Mouse (Mus musculus) retina, adult 2 months (tissue): ENCODE data around the gene Akain1.

Experiments used
- DNase-seq: peaks from one replicate; pipeline ENCODE4 v3.0.0-alpha.2; 2012; ENCODE audit warnings: low read depth, low spot score

Gene Akain1

DNA sequence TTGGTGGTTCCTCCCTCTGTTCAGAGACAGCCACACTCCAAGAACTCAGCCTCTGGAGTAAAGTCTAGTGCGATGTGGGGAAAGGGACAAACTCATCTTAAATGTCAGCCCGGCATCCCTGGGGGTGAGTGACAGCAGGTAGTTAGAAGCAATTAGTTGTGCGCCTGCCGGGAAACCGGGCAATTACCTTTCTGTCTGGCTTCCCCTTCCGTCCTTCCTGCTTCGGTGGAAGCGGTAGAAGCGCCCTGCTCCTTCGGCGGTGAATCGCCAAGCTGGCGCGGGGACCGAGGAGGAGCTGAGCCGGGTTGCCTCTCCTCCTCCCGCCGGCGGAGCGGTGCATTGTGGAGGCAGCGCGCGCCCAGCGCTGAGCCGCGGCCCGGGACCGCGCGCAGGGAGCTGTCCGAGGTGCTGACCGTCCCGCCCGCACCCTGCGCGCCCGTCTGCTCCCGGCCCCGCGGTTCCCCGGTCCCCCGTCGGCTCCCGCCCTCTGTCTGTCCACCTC lies at the start of gene Akain1:
TSS of gene Akain1 (plus strand) at position 337 of the 502 bp plus-strand sequence.
- DNase-seq: no peak

DNA sequence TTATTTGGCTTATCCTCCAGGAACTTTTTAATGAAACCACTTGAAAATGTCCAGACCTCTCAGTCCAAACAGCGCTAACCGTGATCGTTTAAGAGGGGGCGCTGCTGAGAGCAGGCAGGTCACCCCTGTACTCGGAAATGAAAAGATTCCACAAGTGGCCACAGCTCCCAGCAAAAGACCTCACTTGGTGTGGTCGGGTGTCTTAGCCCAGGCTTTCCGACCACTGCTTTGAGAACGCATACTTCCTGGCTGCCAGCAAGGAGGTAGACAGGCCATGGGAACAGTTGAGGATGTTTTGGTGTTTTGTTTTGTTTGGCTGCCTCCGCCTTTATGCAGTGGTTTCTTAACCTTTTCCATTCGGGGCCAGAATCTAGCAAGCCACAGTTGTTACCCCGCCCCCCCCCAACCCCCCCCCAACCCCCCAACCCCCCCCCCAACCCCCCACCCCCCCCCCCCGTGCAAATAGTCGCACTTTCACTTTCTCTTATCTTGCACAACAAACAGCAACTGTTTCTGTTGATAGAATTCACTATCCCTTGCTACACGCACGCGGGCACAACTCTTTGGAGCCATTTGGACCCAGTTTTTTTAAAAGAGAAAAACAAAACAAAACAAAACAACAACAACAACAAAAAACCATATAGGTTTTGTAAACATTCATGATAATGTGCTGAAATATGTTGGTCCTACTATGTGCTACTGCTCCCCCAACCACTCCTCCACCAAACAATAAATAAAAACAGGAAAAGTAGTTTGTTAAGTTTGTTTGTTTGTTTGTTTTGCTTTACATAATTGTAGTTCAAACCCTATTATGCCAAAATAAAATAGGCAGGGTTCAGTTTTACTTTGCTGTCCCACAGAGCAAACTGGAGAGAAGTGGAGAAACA lies 42.7 kb upstream of the Akain1 start:
- no peak for DNase-seq

DNA sequence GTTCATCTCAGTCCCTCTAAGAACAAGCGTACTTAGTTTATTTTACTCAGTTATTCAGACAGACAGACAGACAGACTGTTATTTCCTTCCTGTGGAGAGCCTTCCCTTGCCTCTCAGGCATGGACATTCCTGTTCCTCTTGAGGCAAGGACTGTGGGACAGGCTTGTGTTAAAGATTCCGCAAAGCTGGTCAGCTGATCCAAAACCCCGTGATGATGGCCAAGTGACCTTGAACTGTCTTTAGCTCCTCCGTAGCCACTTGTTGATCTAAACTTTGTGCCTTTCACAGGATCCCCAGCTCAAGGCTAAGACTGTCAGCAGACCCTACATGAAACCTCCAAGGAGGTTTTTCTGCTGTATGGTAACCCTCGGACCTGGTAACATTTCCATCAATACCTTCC lies 42.0 kb upstream of the Akain1 start:
- no peak for DNase-seq

DNA sequence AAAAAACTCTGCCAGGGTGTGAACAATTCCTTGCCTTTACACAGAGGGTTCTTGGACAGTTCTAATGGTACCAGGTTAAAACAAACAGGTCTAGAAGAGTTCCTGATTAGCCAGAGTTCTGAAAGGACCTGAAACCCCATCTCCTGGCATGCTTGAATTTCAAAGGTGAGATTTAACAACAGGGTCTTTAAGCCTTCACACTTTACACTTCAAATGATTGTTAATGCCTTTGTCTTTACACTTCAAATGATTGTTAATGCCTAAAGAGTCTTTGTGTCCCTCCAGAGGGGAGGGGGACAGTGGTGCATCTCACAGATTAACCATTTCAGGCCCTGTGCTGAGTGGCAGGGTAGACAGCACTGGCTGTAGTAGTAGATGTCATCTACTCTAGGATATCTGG lies 41.0 kb upstream of the Akain1 start:
- DNase-seq: no peak

DNA sequence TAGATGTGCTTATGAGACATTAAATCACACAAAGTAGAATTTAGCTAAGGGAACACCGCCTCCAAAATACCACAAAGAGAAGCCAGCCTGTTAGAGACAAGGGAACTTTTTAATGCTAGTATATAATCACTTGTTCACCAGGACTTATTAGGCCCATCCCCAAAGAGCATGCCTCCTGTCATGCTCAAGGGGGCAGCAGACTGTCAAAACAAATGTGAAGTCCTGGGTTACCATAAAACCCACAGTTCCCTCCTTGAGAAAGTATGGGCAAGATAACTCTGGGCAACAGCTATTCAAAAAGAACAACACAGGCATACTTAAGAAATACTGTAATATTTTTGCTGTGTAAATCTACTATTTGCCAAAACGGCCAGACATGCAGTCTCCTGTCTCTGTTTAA lies 38.0 kb upstream of the Akain1 start:
- no peak for DNase-seq

DNA sequence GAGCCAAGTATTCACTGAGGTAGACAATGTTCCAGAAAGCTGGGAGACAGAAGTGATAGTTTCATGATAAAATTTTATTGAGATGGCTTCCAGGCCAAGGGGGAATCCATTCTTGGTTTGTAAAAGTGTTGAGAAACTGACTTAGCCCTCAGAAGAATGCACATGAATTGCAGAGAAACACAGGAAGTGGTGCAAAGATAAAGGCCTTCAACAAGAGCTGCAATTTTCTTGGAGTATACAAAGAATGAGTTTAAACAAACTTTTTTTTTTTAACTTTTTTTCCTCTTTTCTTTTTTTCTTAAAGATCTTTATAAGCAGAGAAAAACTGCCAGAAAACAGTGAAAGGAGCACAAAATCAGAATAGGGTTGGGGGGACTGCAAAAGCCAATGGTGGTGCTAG lies 23.0 kb upstream of the Akain1 start:
- no peak for DNase-seq

DNA sequence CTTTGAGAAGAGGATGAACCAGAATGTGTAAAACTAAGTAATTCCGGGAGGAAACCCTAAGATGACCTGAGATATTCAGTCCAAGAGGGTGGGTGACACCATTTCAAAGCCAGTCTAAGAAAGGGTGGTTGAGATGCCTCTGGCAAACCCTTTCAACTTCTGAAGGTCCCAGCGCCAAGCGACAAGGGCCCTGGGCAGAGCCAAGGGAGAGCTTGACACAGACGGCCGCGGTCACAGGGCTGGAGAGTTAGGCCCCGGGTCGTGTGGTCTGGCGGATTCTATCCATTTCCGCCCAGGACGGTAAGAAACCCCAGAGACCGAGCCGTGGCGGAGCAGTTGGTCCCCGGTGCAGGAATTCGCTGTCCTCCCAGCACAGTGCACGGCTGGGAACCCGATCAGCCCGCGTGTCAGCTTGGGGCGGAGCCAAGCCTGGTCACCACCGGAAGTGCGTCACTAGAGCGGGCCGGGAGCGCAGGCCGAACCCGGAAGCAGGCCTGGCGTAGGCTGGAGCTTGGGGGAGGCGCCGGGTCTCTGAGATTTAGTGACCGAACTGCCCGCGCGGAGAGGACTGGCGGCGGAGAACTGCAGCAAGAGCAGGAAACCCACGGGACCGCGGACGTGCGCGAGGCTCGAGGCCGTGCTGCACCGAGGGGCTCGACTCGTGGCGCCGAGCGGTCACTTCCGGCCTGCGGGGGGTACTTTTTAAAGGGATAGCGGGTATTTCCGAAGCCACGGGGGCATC lies 22.0 kb upstream of the Akain1 start:
- DNase-seq: peak; percentile 91

DNA sequence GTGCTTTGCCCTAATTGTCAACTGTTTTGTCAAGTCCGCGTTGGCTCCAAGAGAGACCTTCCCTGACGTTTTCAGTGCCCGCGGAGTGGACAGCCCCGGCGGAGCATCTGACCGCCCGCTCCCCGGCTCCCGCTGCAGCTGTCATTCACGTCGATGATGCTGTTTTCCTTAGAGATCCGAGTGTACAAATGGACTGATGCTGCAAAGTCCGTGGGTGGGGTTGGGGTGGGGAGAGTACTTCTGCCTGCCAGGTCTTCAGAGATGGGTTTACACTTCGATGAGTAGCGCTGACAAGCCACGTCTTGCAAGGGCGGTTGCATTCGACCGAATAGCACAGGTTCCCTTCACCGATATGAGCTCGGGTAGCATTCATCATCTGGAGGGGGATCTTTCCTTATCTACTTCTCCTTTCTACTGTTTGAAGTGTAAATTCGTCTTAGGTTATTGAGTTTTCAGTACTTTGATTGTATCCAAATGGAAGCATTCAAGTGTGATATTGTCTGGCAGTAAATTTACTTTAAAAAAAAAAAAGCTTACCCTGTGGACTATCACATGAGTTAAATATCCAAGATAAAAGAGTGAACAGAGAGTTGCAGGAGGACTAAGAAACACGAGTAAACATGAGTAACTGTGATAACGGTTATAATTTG lies 21.3 kb upstream of the Akain1 start:
- no peak for DNase-seq

DNA sequence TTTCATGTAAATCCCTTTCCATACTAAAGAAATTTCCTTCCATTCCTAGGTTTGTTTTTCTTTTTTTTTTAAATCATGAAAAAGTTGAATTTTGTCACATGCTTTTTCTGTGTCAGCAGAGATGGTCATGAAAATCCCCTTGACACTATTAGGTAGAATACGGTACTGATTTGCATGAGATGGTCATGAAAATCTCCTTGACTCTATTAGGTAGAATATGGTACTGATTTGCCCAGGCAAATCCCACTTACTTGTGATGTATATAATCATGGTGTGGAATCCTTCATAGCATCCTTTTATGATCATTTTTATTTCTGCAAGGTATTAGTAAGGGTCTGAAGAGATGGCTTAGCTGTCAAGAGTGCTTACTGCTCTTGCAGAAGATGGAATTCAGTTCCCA lies 17.5 kb upstream of the Akain1 start:
- DNase-seq: no peak

DNA sequence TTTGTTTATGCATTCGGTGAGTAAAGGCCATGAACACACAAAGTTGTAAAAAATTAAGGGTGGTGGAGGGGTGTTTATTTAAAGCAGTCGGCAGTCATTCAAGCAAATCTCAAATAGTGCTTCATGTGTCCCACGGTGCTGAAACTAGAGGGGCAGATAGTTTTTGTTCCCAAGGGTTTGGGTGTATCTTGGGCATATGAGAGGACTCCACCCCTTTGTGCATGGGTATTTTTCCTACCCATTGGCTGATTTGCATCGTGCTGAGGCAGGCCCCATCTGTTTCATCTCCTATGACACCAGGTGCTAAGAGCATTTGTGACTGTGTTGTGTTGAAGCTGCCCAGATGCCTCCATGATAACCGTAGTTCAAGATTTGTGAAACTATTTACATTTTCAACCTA lies 1.3 kb upstream of the Akain1 start:
- no peak for DNase-seq

DNA sequence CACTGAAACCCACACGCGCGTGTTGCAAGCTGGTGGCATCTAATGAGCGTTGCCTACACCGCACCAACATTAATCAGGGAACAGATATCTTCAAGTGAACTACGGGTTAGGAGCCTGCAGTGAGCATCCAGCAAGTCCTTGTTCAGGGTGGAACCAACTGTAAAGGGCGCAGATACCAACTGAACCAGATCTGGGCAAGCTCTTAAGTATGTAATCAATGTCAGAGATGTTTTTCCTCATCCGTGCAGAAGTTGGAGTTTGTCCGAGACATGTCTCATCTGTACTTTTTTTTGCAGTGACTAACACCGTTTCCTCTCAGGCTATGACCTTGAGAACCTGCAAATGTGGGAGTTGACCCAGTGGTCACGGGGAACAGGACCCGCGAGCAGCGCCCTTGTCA lies 640 bp upstream of the Akain1 start:
- no peak for DNase-seq

DNA sequence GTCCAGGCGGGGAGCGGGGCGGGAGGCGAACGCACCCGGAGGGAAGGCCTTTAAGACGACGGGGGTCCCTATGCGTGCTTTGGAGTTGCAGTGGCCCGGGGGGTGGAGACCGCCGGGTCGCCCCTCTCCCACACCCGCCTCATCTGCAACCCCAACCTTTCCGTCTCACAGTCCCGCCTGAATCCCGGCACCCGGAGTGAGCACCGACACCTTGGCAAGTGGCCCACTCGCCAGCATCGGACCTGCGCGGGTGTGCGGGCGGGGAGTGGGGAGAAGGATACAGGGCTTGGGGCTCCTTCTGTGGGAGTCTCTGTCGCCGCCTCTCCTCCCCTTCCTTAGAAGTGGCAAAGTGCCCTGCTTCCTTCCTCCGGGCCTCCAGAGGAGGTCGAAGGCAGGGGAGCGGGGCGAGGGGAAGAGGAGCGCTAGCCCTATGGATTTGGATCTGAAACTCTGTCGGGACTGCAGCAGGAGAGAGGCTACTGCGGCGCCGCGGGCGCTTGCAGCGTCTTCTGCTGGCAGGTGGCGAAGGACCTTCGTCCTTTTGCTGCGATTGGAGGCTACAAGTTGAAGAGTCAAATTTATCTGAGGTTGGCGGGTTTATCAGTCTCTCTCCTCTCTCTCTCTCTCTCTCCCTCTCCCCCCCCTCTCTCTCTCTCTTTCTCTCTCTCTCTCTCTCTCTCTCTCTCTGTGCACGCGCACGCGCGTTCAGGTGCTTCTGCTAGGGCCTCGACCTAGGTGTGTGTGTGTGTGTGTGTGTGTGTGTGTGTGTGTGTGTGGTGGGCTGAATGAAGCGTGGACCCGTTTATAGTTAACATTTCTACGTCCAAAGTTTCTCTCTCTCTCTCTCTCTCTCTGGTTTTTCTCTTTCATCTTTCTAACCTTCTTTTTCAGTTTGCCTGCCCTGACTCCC lies 700 bp downstream of the Akain1 start:
- no peak for DNase-seq

DNA sequence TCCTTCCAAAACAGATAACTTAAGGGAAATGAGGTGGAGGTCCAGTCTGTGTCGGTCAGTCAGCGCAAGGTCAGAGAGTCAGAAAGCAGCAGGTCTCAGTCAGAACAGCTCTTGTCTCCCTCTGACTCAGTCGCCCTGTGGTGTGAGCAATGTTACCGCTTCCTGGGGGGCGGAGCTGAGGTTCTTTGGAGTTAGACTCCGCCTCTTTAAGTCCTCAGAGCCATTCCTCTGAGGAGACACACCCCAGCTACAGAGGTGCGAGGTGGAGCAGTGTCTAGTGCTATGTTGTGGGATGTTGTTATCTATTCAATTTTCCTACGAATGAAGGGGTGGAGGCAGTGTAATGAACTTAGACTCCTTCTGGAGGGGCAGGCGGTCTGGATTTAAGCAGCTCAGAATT lies 1.9 kb downstream of the Akain1 start:
- no peak for DNase-seq

DNA sequence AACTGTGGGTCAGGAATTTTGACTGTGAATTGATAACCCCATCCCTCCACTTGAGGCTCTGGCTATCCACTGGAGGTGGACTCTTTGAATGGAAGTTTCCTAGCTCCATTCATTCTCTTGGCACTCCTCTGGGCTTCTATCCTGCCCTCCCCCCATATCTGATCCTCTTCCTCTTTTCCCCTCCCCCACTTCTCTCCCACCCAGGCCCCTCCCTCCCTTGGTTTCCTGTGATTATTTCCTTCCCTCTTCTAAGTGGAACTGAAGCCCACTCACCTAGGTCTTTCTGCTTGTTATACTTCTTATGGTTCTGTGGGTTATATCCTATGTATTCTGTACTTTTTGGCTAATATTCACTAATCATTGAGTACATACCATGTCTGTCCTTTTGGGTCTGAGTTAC lies 9.6 kb downstream of the Akain1 start:
- DNase-seq: no peak

DNA sequence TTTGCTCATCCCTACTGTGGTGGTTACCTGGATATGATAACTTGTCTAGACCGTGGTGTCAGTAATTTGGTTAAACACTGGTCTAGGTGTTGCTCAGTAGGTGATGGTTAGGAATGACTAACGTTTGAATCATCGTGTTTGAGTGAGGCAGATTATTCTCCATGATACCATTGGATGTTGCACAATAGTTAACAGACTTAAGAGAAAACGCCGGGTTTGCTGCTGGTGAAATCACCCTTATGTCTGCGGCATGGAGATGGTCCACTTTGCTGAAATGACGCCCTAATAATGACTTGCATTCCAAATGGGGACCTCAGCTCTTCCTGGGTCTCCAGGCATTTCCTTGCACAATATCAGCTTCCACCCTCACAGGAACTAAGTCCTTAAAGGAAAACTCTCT lies 22.6 kb downstream of the Akain1 start:
- no peak for DNase-seq

DNA sequence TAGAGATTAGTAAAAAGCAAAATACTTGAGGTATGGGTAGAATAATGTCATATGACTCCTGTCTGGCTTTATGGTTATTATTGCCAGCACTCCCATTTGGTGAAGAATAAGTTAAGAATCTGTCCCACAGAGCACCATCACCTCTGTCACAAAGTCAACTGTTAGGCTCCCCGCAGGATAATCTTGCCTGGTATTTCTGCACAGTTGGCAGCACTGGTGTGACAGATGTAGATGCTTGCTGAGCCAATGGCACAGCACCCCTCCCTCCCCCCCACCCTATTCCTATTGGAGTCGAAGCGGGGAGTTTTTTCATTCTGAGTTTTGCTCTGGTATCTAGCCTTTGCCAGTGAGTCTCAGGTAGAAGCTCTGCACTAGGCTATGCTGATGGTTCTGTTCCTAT lies 23.9 kb downstream of the Akain1 start:
- DNase-seq: no peak

DNA sequence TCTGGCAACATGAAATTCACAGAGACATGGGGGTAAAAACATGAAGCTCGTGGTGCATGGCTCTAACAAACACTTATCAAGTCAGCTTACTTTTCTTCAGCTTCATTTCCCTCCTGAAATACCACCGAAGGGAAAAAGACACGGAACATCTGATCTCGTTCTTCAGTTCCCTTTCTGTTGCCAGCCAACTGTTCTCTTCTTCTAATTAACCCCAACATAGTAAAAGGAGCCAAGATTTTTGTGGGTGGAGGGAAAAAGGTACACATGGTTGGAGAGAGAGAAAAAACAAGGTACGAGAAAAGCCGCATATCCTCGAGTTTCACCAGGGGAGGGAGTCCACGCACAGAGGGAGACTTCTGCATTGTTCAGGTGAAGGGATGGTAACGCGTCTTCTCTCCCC lies 32.0 kb downstream of the Akain1 start:
- DNase-seq: no peak

DNA sequence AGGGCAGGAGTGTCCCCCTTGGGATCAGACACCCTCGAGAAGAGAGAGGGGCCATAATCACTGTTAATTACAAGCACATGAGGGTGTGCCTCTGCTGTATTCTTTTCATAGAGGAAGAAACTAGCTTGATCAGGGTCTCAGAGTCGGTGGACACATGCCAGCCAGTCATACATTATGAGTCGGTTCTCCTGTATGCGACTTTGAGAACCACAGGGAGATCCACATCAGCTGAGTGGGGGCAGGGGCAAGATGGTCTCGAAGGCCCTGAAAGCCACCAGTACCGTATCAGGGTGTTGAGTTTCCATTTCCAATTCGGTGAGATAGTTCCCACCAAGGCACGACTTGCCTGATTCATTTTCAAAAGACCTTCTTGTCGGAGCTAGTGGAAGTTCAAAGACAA lies 33.3 kb downstream of the Akain1 start:
- DNase-seq: no peak

DNA sequence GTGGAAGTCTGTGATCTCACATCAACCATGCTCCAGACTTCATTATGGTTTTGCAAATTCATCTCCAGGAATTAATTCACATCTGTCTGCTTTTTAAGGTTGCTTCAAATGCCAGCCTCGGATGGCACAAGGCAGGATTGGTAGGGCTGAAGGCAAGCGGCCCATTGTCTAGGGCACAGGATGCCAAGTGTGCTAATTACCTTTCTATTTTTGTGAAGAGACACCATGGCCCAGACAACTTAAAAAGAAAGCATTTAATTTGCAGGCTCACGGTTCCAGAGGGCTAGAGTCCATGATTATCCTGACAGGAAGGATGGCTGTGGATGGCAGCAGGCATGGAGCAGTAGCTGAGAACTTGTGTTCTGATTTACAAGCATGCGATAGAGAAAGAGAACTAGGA lies 35.0 kb downstream of the Akain1 start:
- DNase-seq: no peak

DNA sequence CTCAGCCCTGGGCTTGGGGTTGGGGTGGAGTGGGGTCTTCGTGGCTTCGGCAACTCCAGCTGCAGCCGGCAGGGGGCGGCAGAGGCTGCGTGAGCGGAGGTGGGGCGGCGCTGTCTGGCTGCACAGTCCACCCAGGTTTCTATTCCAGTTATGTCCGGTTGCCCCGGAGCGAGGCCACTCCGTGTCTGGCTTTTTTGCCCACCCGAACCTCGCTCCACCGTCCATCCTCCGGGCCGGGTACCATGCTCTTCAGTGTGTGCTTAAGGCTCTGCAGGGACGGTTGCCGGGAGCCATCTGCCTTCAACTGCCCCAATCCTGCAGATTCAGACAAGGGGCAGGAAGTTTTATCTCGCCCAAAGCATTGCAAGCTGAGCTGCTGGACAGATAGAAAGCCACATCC lies 36.3 kb downstream of the Akain1 start:
- peak; percentile 23 for DNase-seq

DNA sequence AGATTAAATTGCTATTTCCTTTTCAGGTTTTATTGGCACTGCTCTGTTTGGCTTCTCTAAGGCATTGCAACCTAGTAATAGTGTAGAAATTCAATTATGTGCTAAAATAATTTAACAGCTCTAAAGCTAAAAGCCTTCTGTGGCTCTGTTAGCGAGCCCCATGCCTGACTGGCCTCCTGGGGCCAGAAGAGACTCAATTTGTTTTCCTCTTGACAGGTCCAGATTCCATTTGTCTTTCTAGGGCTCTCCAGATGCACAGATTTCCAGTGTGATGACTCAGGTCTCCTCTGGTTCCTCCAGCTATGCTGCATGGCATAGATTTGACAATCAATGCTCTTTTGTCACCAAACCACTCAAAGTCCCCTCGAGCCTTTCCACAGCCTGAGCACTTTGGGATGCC lies 38.4 kb downstream of the Akain1 start:
- no peak for DNase-seq
